Mouse (Mus musculus): ENCODE data around the gene Rpl14.

Rpl14 gene

GRCm38 (mm10) chr9:120571593-120572385 is 545 bp downstream of the Rpl14 start:
- DNase-seq (ENCODE audit: low spot score in 2 of 2), result no peak

GRCm38 (mm10) chr9:120575748-120576661 is 4.8 kb downstream of the Rpl14 start:
- no peak for DNase-seq (ENCODE audit: low spot score in 2 of 2)

- DNase-seq (ENCODE audit: low spot score in 2 of 2), result no peak
These were observed 5.4 kb downstream of the Rpl14 start for GRCm38 (mm10) chr9:120576662-120577013.

- DNase-seq (ENCODE audit: low spot score in 2 of 2), result peak; percentile 51 to 83
These were observed 5.9 kb downstream of the Rpl14 start for GRCm38 (mm10) chr9:120577133-120577651.

GRCm38 (mm10) chr9:120577706-120578405 is 6.6 kb downstream of the Rpl14 start:
- no peak for DNase-seq (ENCODE audit: low spot score in 2 of 2)

GRCm38 (mm10) chr9:120578701-120579100 is 7.5 kb downstream of the Rpl14 start:
- no peak for DNase-seq (ENCODE audit: low spot score in 2 of 2)

- no peak for DNase-seq (ENCODE audit: low spot score in 2 of 2)
These were observed 8.6 kb downstream of the Rpl14 start for GRCm38 (mm10) chr9:120579808-120580207.

- DNase-seq (ENCODE audit: low spot score in 2 of 2), result peak; percentile 25 to 49
These were observed 10.8 kb downstream of the Rpl14 start for GRCm38 (mm10) chr9:120581941-120582618.

GRCm38 (mm10) chr9:120582619-120583308 is 11.5 kb downstream of the Rpl14 start:
- DNase-seq (ENCODE audit: low spot score in 2 of 2), result peak; percentile 74 to 80

- DNase-seq (ENCODE audit: low spot score in 2 of 2), result no peak
These were observed 12.1 kb downstream of the Rpl14 start for GRCm38 (mm10) chr9:120583314-120583713.

- peak in 1 of 2 experiments; percentile 53 for DNase-seq (ENCODE audit: low spot score in 2 of 2)
These were observed 15.3 kb downstream of the Rpl14 start for GRCm38 (mm10) chr9:120586546-120586945.

GRCm38 (mm10) chr9:120591490-120591889 is 20.2 kb downstream of the Rpl14 start:
- peak; percentile 41 to 77 for DNase-seq (ENCODE audit: low spot score in 2 of 2)

GRCm38 (mm10) chr9:120593383-120594101 is 22.3 kb downstream of the Rpl14 start:
- peak; percentile 42 to 45 for DNase-seq (ENCODE audit: low spot score in 2 of 2)

GRCm38 (mm10) chr9:120594839-120595238 is 23.6 kb downstream of the Rpl14 start:
- no peak for DNase-seq (ENCODE audit: low spot score in 2 of 2)

GRCm38 (mm10) chr9:120595306-120595705 is 24.1 kb downstream of the Rpl14 start:
- no peak for DNase-seq (ENCODE audit: low spot score in 2 of 2)

GRCm38 (mm10) chr9:120601488-120602171 is 30.4 kb downstream of the Rpl14 start:
- peak; percentile 66 to 67 for DNase-seq (ENCODE audit: low spot score in 2 of 2)

- DNase-seq (ENCODE audit: low spot score in 2 of 2), result no peak
These were observed 31.1 kb downstream of the Rpl14 start for GRCm38 (mm10) chr9:120602172-120602838.

- DNase-seq (ENCODE audit: low spot score in 2 of 2), result peak; percentile 83 to 87
These were observed 31.7 kb downstream of the Rpl14 start for GRCm38 (mm10) chr9:120602839-120603511.

Measured in urinary bladder, adult 18-20 months (tissue).